Mouse (Mus musculus) hindbrain, postnatal 0 days (tissue): Measurements from ENCODE around the gene Slc27a1. TPM values are rescaled to one million over a fixed set of nuclear protein-coding genes. Genes with fewer than 3 reads are reported as not detected.
A peak's percentile ranks its signal among the peaks of the same experiment; 100 is the strongest.

ENCODE experiments used
- ATAC-seq: fragments of 200-750 bp; cut with Nextera tagmentation; 2 replicates; pipeline ENCODE4 v1.8.0; 2017; ENCODE audit warnings: mild to moderate bottlenecking, moderate TSS enrichment, moderate library complexity
- DNase-seq: peaks from one replicate; pipeline ENCODE4 v3.0.0-alpha.2; 2015; ENCODE audit warnings: low spot score
- H3K27ac ChIP-seq: fragments of 300-500 bp; sonication (generic); 2 replicates; pipeline ENCODE4 v1.5.1; 2014; ENCODE audit warnings: mild to moderate bottlenecking
- H3K27me3 ChIP-seq: fragments of 300-500 bp; sonication (generic); 2 replicates; pipeline ENCODE4 v1.6.1; 2014; ENCODE audit warnings: low read length, mixed read lengths; ENCODE audit not compliant: insufficient read depth
- H3K36me3 ChIP-seq: fragments of 300-500 bp; sonication (generic); 2 replicates; pipeline ENCODE4 v1.6.1; 2014; ENCODE audit warnings: low read length, mixed read lengths; ENCODE audit not compliant: insufficient read depth
- H3K4me1 ChIP-seq: fragments of 300-500 bp; sonication (generic); 2 replicates; pipeline ENCODE4 v1.6.1; 2014; ENCODE audit warnings: antibody characterized with exemption, low read length, mixed read lengths; ENCODE audit not compliant: insufficient read depth
- H3K4me2 ChIP-seq: fragments of 300-500 bp; sonication (generic); 2 replicates; pipeline ENCODE4 v1.6.1; 2014; ENCODE audit warnings: low read depth, mild to moderate bottlenecking, low read length, moderate library complexity, mixed read lengths
- H3K4me3 ChIP-seq: fragments of 300-500 bp; sonication (generic); 2 replicates; pipeline ENCODE4 v1.5.1; 2014; ENCODE audit warnings: low read length
- H3K9ac ChIP-seq: fragments of 300-500 bp; sonication (generic); replicated peaks from 2 replicates; pipeline ENCODE4 v1.6.1; 2014; ENCODE audit warnings: mild to moderate bottlenecking, low read length, moderate library complexity, mixed read lengths
- H3K9me3 ChIP-seq: fragments of 300-500 bp; sonication (generic); 2 replicates; pipeline ENCODE4 v1.6.1; 2016; ENCODE audit warnings: low read length, mixed read lengths
- CTCF ChIP-seq: IDR thresholded peaks from 2 replicates; pipeline ENCODE4 v1.5.1; 2016; ENCODE audit warnings: antibody characterized with exemption, control low read depth, low read depth
- WGBS: fragments of 180-500 bp; shearing (Covaris S2); extraction: QIAGEN DNeasy Blood & Tissue Kit; methylation state at CpG from one replicate; pipeline ENCODE4 v1.1.7; 2014; 5-methylcytosine and 5-hydroxymethylcytosine counted together
- polyA plus RNA-seq: library from polyadenylated mRNA; unstranded; fragments of >200 nt; fragmentation: Nextera tagmentation; extraction: Ambion mirVana; gene quantifications from 2 replicates; pipeline ENCODE4 v1.2.1, GENCODE M21; 2015
- total RNA-seq: library from RNA; depleted of rRNA; stranded (reverse); fragments of >200 nt; gene quantifications from 2 replicates; pipeline ENCODE4 v1.2.3, GENCODE M21; 2014

Gene Slc27a1
- total and polyA plus RNA-seq, 2 experiments from 2014 or later: 127 to 238 TPM

DNA sequence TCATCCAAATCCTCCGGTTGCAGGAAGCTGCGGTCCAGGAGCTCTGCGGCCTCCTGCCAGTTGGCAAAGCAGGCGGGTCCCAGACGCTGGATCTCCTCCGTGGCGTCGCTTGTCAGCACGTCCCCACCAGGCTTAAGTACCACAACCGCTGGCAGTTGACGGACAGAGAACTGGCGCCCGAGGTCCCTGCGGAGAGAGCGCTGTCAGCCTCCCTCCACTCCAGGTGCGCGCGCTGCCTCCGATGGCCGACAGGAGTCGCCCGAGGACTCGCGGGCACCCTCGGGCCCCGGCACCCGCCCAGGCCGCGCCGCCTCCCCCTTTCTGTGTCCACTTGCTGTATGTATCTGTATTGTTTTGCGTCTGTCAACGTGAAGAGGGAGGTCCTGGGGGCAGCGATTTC lies 5.9 kb upstream of the Slc27a1 start:
- 0 out of 2 replicates have a peak, but pooled peaks cover 2% of the 10 kb centered on the region for H3K4me1 ChIP-seq
- no peak overlapping the region for H3K27ac ChIP-seq
- peak overlapping the region; percentile 47 for H3K4me2 ChIP-seq
- H3K4me3 ChIP-seq: peak overlapping the region; percentile 24
- H3K9me3 ChIP-seq: no peaks in the 10 kb centered on the region
- no peak overlapping the region for H3K9ac ChIP-seq
- no peaks in the 10 kb centered on the region for H3K36me3 ChIP-seq
- under 1% methylated on average over 33 of the region's 33 CpGs for whole genome bisulfite sequencing
- TF ChIP-seq CTCF: peak; percentile 66
- DNase-seq (peak; percentile 76), ATAC-seq (peak; percentile 28; the same call in 1 of the 2 replicates)
- H3K27me3 ChIP-seq: peaks cover 43% of the 10 kb centered on the region

DNA sequence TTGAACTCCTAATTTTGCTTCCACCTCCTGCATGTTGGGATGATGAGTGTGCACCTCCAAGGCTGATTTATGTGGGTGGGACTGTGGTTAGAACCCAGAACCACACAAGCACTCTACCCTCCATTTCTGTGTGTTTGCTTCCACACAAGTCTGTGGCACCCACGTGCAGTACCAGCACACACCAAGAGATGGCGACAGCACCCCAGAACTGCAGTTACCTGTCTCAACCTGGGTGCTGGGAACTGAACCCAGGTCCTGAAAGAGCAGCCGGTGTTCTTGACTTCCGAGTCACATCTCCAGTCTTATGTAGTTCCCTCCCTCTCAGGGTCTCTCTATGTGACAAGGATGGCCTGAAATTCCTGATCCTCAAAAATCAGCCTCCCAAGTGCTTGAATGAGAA lies 4.7 kb upstream of the Slc27a1 start:
- peak; percentile 46 for TF ChIP-seq CTCF
- WGBS: 91% methylated on average over 4 of the region's 4 CpGs
- no peak overlapping the region for H3K27ac ChIP-seq
- H3K27me3 ChIP-seq: peaks cover 30% of the 10 kb centered on the region
- peaks cover 4% of the 10 kb centered on the region for H3K4me1 ChIP-seq
- H3K9me3 ChIP-seq: no peaks in the 10 kb centered on the region
- no peaks in the 10 kb centered on the region for H3K36me3 ChIP-seq
- ATAC-seq (no peak), DNase-seq (no peak)
- H3K4me2 ChIP-seq: no peak overlapping the region
- no peak overlapping the region for H3K9ac ChIP-seq
- H3K4me3 ChIP-seq: no peak overlapping the region

DNA sequence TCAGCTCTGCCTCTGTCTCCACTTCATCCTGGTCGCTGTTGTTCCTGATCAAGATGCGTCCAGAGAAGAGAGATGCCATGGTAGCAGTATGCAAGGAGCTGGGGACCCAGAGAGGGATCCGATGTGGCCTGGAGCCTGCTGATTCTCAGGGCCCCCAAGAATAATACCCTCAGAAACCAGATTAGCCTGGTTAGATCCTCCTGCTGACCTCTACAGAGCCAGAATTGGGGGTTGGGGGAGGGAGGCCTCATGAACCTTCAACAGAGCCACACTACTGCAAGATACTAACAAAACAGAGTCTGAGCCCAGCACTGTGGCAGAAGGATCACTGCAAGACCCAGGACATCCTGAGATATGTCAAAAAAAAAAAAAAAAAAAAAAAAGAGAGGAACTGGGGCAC lies 2.2 kb upstream of the Slc27a1 start, which contains the start of gene Nxnl1:
Gene Nxnl1, minus strand, starts transcription at position 101 of the 400 bp plus-strand sequence.
- ATAC-seq: no peak
- peak within 1 kb of the TSS; percentile 91; the same call in 1 of the 2 replicates for H3K27ac ChIP-seq
- no peak within 1 kb of the TSS for H3K4me3 ChIP-seq
- H3K9me3 ChIP-seq: no peaks in the 10 kb centered on the region
- TF ChIP-seq CTCF: no peak
- H3K36me3 ChIP-seq: no peaks in the 10 kb centered on the region
- DNase-seq: no peak
- 76% methylated on average over 3 of the region's 3 CpGs for WGBS
- peaks cover 9% of the 10 kb centered on the region; the same call in 1 of the 2 replicates for H3K27me3 ChIP-seq
- H3K4me2 ChIP-seq: no peak within 1 kb of the TSS
- H3K9ac ChIP-seq: no peak within 1 kb of the TSS
- peaks cover 6% of the 10 kb centered on the region for H3K4me1 ChIP-seq

DNA sequence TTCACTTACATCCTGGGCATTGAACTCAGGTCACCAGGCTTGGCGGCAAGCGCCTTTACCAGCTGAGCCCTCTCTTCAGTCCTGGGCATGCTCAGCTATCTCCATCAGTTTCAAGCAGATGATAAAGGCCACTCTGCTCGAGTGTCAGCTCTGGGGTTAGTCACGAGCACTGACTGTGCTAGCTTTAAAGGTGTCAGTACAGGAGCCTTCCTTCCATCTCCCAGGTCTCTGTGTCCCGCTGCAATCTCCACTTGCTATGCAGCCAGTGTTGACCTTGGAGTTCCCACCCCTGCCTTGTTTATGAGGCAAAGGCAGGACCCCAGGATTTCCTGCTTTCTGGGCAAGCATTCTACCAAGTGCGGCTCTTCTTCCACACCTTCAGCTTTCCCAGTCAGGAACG lies 1.1 kb upstream of the Slc27a1 start:
- peak overlapping the region; percentile 91; the same call in 1 of the 2 replicates for H3K27ac ChIP-seq
- 0 out of 2 replicates have a peak, but pooled peaks cover under 1% of the 10 kb centered on the region for H3K27me3 ChIP-seq
- TF ChIP-seq CTCF: no peak
- DNase-seq (no peak), ATAC-seq (no peak)
- H3K4me3 ChIP-seq: no peak overlapping the region
- no peaks in the 10 kb centered on the region for H3K36me3 ChIP-seq
- peaks cover 12% of the 10 kb centered on the region for H3K4me1 ChIP-seq
- no peaks in the 10 kb centered on the region for H3K9me3 ChIP-seq
- no peak overlapping the region for H3K4me2 ChIP-seq
- H3K9ac ChIP-seq: 0 out of 2 replicates have a peak overlapping the region, but pooled peaks have one; percentile 3
- WGBS: 71% methylated on average over 7 of the region's 7 CpGs

DNA sequence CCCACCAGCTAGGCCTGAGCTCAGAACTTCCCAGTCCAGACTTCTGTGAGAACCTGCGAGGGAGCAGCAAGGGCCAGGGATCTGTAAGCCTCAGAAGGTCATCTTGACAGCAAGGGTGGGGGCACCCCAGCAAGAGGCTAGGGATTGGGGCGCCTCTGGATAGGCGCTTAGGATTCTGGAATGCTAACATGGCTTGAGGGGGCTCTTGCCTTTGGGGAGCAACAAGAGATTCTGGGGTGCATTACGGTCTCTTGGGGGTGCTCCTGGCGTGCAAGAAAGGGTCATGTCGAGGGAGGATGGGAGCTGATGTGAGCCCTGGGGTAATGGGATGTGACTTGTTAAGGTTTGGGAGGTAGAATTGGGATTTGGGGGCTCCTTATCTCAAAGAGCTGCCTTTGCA lies 259 bp downstream of the Slc27a1 start:
- TF ChIP-seq CTCF: no peak
- ATAC-seq: no peak
- WGBS: 14% methylated on average over 6 of the region's 6 CpGs

DNA sequence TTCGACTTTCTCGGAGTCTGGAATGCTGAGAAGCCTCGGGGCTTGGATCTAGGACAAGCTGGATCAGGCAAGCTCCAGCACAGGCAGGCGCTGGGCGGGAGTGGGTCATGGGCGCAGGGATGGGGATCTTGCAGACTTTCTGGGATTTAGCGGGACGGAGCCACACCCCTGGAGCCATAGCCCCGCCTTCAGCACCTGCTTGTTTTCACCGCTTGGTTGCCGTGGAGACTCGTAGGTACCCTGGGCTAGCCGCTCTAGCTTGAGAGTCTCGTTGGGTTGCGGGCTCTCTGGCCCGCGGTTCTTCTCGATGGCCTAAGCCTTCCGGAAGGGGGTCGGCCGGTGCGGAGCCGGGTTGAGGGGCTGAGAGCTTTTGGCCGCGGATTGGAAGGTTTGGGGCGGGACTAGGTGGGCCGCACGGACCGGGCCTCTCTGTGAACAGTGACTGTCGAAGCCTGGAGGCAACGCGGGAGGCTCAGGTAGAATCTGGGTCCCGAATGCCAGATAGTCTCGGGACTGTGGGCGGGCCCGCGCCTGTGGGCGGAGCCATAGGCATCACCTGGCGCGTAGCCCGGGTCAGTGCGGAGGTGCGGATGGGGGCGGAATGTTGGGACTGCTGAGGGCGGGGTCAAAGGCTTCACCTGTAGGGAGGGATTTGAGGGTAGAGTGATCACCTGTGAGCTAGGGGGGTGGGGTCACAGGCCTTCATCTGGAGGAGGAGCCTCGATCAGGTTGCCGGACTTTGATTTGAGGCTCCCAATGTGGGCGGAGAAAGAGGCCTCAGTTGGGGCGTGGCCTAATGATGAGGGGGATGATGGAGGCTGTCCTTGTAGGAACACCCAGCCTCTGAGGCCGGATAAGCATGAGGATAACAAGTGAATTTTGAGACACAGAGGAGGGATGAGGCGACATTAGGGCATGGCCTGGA lies 946 bp downstream of the Slc27a1 start:
- WGBS: under 1% methylated on average over 51 of the region's 51 CpGs
- 0 out of 2 replicates have a peak, but pooled peaks have one; percentile 29 for TF ChIP-seq CTCF
- DNase-seq: peak; percentile 94
- H3K9ac ChIP-seq: peak overlapping the region; percentile 62
- H3K4me3 ChIP-seq: peak overlapping the region; percentile 66
- peaks cover 10% of the 10 kb centered on the region for H3K4me1 ChIP-seq
- no peaks in the 10 kb centered on the region for H3K9me3 ChIP-seq
- no peaks in the 10 kb centered on the region for H3K27me3 ChIP-seq
- H3K27ac ChIP-seq: peak overlapping the region; percentile 91
- H3K36me3 ChIP-seq: no peaks in the 10 kb centered on the region
- H3K4me2 ChIP-seq: peak overlapping the region; percentile 68
- ATAC-seq: peak; percentile 81

More for the DNA sequence above, 259 bp downstream of the Slc27a1 start:
- Histone ChIP-seq H3K36me3 (no peaks in the 10 kb centered on the region), H3K27me3 (no peaks in the 10 kb centered on the region), H3K9ac (peak overlapping the region; percentile 62), H3K27ac (peak overlapping the region; percentile 91), H3K4me3 (peak overlapping the region; percentile 66), H3K4me2 (peak overlapping the region; percentile 68), H3K4me1 (peaks cover 10% of the 10 kb centered on the region), H3K9me3 (no peaks in the 10 kb centered on the region)
- DNase-seq: no peak
